Mouse (Mus musculus): ENCODE data around the gene Mctp2. TPM values are rescaled to one million over a fixed set of nuclear protein-coding genes. Genes with fewer than 3 reads are reported as not detected.
"Not testable (repeated sequence)": the region's sequence is repeated elsewhere in the genome, so short reads cannot be mapped to it uniquely, and the experiment has no call there.

Gene Mctp2
- polyA plus RNA-seq, 1 experiment from 2014 or later: 0.76 TPM

DNA sequence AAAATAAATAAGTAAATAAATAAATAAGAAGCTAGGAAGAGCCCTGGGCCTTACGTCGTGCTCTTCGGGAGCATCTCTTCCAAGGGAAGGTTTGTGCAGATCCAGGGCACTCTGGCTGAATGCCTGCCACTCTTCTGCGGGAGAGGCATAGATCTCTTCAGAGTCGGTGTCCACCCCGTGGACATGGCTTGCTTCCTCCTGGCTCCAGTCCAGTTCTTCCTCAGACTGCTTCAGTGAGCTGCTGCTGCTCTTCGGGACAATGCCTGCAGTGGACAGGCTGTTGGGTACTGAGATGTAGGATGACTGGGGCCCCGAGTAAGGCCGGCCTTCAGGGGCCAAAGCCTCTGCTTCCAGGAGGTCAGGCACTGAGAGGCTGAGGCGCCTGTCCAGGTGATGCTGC, 47.4 kb downstream of the Mctp2 start:
- no peak overlapping the region for H3K4me3 ChIP-seq (ENCODE audit: low read depth, low read length)
- H3K27ac ChIP-seq (replicated peaks; ENCODE audit: low read depth, low read length): no peak overlapping the region
- WGBS: 92% methylated on average over 10 of the region's 10 CpGs
- H3K27me3 ChIP-seq (ENCODE audit: control insufficient read depth, insufficient read depth, low read length): no peaks in the 10 kb centered on the region
- ATAC-seq (ENCODE audit: insufficient number of reproducible peaks, low FRiP score, low TSS enrichment, low read depth): no peak
- H3K36me3 ChIP-seq (ENCODE audit: control insufficient read depth, insufficient read depth, low read length): no peaks in the 10 kb centered on the region
- H3K9ac ChIP-seq (ENCODE audit: low read length): no peak overlapping the region
- H3K4me1 ChIP-seq (ENCODE audit: control insufficient read depth, insufficient read depth, low read length): no peaks in the 10 kb centered on the region
- no peaks in the 10 kb centered on the region for H3K9me3 ChIP-seq (ENCODE audit: control insufficient read depth, low read length)
- no peak for DNase-seq (ENCODE audit: low spot score)
- H3K4me2 ChIP-seq (ENCODE audit: low read depth, severe bottlenecking): no peak overlapping the region

- not testable (repeated sequence) for H3K4me3 ChIP-seq (ENCODE audit: low read depth, low read length); ATAC-seq (ENCODE audit: insufficient number of reproducible peaks, low FRiP score, low TSS enrichment, low read depth); H3K36me3 ChIP-seq (ENCODE audit: control insufficient read depth, insufficient read depth, low read length); H3K4me2 ChIP-seq (ENCODE audit: low read depth, severe bottlenecking); H3K27me3 ChIP-seq (ENCODE audit: control insufficient read depth, insufficient read depth, low read length); H3K27ac ChIP-seq (replicated peaks; ENCODE audit: low read depth, low read length); H3K9me3 ChIP-seq (ENCODE audit: control insufficient read depth, low read length); DNase-seq (ENCODE audit: low spot score); H3K4me1 ChIP-seq (ENCODE audit: control insufficient read depth, insufficient read depth, low read length); H3K9ac ChIP-seq (ENCODE audit: low read length)
- WGBS: 97% methylated on average over 8 of the region's 9 CpGs
Measured at GRCm38 (mm10) chr7:72250326-72250725, 56.1 kb downstream of the Mctp2 start.

DNA sequence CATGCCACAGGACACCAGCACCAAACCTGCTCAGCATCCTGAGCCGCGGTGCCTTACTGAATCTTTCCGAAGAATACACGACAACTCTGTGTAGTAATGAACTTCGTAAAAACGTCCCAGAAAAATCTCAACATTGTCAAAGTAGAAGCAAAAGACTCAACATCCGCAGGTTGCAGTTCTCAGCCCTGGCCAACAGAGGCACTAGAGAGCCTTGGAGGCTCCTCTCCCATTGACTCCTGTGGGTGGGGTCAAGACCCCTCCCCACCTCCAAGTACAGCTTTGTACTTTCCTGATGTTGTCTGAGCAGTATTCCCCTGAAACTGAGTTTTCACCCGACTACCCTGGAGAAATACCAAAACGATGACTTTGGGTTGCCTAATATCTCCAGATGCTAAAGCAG, 65.1 kb downstream of the Mctp2 start:
- Histone ChIP-seq H3K27ac (replicated peaks; ENCODE audit: low read depth, low read length) (no peak overlapping the region), H3K4me3 (ENCODE audit: low read depth, low read length) (no peak overlapping the region), H3K36me3 (ENCODE audit: control insufficient read depth, insufficient read depth, low read length) (no peaks in the 10 kb centered on the region), H3K27me3 (ENCODE audit: control insufficient read depth, insufficient read depth, low read length) (no peaks in the 10 kb centered on the region), H3K9me3 (ENCODE audit: control insufficient read depth, low read length) (no peaks in the 10 kb centered on the region), H3K9ac (ENCODE audit: low read length) (no peak overlapping the region), H3K4me2 (ENCODE audit: low read depth, severe bottlenecking) (no peak overlapping the region), H3K4me1 (ENCODE audit: control insufficient read depth, insufficient read depth, low read length) (no peaks in the 10 kb centered on the region)
- DNase-seq (ENCODE audit: low spot score) (no peak), ATAC-seq (ENCODE audit: insufficient number of reproducible peaks, low FRiP score, low TSS enrichment, low read depth) (no peak)
- 93% methylated on average over 9 of the region's 9 CpGs for WGBS

GRCm38 (mm10) chr7:72239782-72240493, 66.5 kb downstream of the Mctp2 start:
- Histone ChIP-seq H3K27ac (replicated peaks; ENCODE audit: low read depth, low read length) (no peak overlapping the region), H3K9me3 (ENCODE audit: control insufficient read depth, low read length) (no peaks in the 10 kb centered on the region), H3K36me3 (ENCODE audit: control insufficient read depth, insufficient read depth, low read length) (no peaks in the 10 kb centered on the region), H3K4me2 (ENCODE audit: low read depth, severe bottlenecking) (no peak overlapping the region), H3K9ac (ENCODE audit: low read length) (no peak overlapping the region), H3K4me1 (ENCODE audit: control insufficient read depth, insufficient read depth, low read length) (no peaks in the 10 kb centered on the region), H3K4me3 (ENCODE audit: low read depth, low read length) (no peak overlapping the region), H3K27me3 (ENCODE audit: control insufficient read depth, insufficient read depth, low read length) (no peaks in the 10 kb centered on the region)
- ATAC-seq (ENCODE audit: insufficient number of reproducible peaks, low FRiP score, low TSS enrichment, low read depth) (no peak), DNase-seq (ENCODE audit: low spot score) (peak; percentile 60)
- 31% methylated on average over 3 of the region's 3 CpGs for WGBS

DNA sequence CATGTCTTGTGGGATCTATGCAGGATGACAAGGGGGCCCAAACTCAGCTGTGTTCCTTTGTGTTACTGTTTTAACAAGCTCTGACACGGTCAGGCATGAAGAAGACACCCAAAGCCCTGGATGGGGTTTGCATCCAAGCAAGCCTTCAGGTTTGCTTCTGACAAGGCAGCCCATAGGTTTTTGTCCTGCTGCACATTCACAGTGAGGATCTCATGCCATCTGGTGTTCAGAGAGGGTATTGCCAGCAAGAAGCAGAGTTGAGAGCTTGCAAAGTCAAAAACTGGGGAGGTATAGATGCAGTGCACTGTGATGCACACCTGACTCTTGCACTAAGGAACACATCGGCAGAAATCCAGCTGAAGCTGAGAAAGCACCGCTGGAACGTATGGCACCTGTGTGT, 67.8 kb downstream of the Mctp2 start:
- 42% methylated on average over 4 of the region's 4 CpGs for WGBS
- Histone ChIP-seq H3K27ac (replicated peaks; ENCODE audit: low read depth, low read length) (no peak overlapping the region), H3K9ac (ENCODE audit: low read length) (no peak overlapping the region), H3K9me3 (ENCODE audit: control insufficient read depth, low read length) (no peaks in the 10 kb centered on the region), H3K4me2 (ENCODE audit: low read depth, severe bottlenecking) (no peak overlapping the region), H3K27me3 (ENCODE audit: control insufficient read depth, insufficient read depth, low read length) (no peaks in the 10 kb centered on the region), H3K36me3 (ENCODE audit: control insufficient read depth, insufficient read depth, low read length) (no peaks in the 10 kb centered on the region), H3K4me3 (ENCODE audit: low read depth, low read length) (no peak overlapping the region), H3K4me1 (ENCODE audit: control insufficient read depth, insufficient read depth, low read length) (peaks cover 7% of the 10 kb centered on the region; the same call in 1 of the 2 replicates)
- ATAC-seq (ENCODE audit: insufficient number of reproducible peaks, low FRiP score, low TSS enrichment, low read depth): no peak
- DNase-seq (ENCODE audit: low spot score): peak; percentile 89

DNA sequence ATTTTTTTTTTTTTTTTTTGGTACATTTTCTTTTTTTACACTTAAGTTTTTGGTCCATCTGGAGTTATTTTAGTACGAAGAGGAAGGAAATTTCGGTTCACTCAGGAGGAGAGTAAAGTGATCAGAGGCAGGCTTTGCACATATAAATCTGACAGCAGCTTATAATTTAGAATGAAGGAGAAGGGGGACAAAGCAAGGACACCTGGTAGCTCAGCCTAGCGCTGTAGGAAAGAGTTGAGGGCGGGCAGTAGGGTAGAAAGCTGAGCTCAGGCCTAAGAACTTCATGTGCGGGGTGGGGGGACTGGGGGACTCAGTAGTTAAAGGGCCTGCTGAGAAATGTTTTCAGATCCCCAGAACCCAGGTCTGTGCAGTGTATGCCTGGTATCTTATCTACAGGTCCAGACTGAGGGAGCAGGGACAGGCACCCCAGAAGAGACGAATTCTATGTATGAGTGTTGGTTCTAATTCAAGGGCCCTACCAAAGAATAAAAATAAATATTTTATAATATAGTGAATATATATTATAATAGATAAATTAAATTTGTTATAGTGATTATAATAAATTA, 71.9 kb downstream of the Mctp2 start:
- Histone ChIP-seq H3K36me3 (ENCODE audit: control insufficient read depth, insufficient read depth, low read length) (no peaks in the 10 kb centered on the region), H3K27ac (replicated peaks; ENCODE audit: low read depth, low read length) (no peak overlapping the region), H3K4me3 (ENCODE audit: low read depth, low read length) (no peak overlapping the region), H3K9ac (ENCODE audit: low read length) (no peak overlapping the region), H3K9me3 (ENCODE audit: control insufficient read depth, low read length) (no peaks in the 10 kb centered on the region), H3K27me3 (ENCODE audit: control insufficient read depth, insufficient read depth, low read length) (no peaks in the 10 kb centered on the region), H3K4me1 (ENCODE audit: control insufficient read depth, insufficient read depth, low read length) (peaks cover 17% of the 10 kb centered on the region; the same call in 1 of the 2 replicates), H3K4me2 (ENCODE audit: low read depth, severe bottlenecking) (no peak overlapping the region)
- no peak for ATAC-seq (ENCODE audit: insufficient number of reproducible peaks, low FRiP score, low TSS enrichment, low read depth)
- DNase-seq (ENCODE audit: low spot score): no peak
- 16% methylated on average over 6 of the region's 6 CpGs for WGBS

DNA sequence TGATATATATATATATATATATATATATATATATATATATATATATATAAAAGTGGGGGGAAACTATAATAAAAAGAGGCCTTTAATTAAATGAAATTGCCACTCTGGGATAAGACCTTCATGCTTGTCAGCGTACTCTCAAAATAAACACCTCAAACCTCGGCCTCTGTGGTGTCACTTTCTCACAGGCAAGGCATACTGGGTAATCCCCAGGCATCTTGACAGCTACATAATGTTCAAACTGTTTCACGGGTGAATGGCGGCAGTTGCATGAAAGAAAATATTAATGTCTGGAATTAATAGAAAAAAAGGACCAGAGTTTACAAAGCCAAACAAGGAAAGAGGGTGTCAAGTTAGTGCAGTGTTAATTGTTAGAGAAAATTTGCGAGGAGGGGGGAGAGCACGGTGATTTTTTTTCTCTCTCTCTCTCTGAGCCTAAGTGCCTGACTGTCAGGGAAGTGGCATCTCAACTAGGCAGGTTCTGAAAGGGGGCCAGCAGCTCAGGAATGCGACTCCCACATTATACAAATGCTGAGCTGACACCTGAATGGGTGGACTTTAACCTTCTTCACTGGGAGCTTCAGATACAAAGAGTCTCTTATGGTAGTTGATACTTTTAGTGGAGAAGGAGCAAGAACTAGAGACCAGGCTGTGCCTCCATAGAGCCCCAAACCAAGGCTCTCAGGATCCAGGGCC, 75.1 kb downstream of the Mctp2 start:
- no peaks in the 10 kb centered on the region; the same call in 1 of the 2 replicates for H3K27me3 ChIP-seq (ENCODE audit: control insufficient read depth, insufficient read depth, low read length)
- no peaks in the 10 kb centered on the region for H3K36me3 ChIP-seq (ENCODE audit: control insufficient read depth, insufficient read depth, low read length)
- H3K4me2 ChIP-seq (ENCODE audit: low read depth, severe bottlenecking): no peak overlapping the region
- no peak overlapping the region for H3K27ac ChIP-seq (replicated peaks; ENCODE audit: low read depth, low read length)
- H3K9ac ChIP-seq (ENCODE audit: low read length): no peak overlapping the region
- DNase-seq (ENCODE audit: low spot score) (no peak), ATAC-seq (ENCODE audit: insufficient number of reproducible peaks, low FRiP score, low TSS enrichment, low read depth) (no peak)
- WGBS: 34% methylated on average over 7 of the region's 7 CpGs
- H3K4me3 ChIP-seq (ENCODE audit: low read depth, low read length): no peak overlapping the region
- peaks cover 20% of the 10 kb centered on the region; the same call in 1 of the 2 replicates for H3K4me1 ChIP-seq (ENCODE audit: control insufficient read depth, insufficient read depth, low read length)
- no peaks in the 10 kb centered on the region for H3K9me3 ChIP-seq (ENCODE audit: control insufficient read depth, low read length)

DNA sequence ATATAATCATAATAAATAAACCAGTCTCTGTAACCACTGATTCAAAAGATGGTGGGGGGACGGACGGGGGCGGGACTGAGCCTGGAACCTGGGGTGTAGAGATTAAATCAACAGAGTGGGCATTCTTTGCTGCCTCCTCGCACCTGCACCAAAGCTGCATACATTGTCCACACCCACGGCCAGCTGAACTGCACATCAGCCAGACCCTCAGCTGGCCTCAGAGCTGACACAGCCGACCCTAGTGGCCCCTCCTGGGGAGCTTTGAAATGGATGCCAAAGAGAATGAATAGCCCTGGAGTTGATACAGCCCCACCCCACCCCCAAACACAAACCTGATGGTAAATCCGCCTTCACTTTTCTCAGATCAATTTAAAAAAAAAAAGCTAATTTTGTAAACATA, 76.5 kb downstream of the Mctp2 start:
- 35% methylated on average over 7 of the region's 7 CpGs for WGBS

More for the DNA sequence above, 76.5 kb downstream of the Mctp2 start:
- H3K4me2 ChIP-seq (ENCODE audit: low read depth, severe bottlenecking): no peak overlapping the region
- no peaks in the 10 kb centered on the region for H3K36me3 ChIP-seq (ENCODE audit: control insufficient read depth, insufficient read depth, low read length)
- H3K9me3 ChIP-seq (ENCODE audit: control insufficient read depth, low read length): no peaks in the 10 kb centered on the region
- H3K9ac ChIP-seq (ENCODE audit: low read length): no peak overlapping the region
- no peak overlapping the region for H3K27ac ChIP-seq (replicated peaks; ENCODE audit: low read depth, low read length)
- DNase-seq (ENCODE audit: low spot score) (no peak), ATAC-seq (ENCODE audit: insufficient number of reproducible peaks, low FRiP score, low TSS enrichment, low read depth) (0 out of 2 replicates have a peak, but pooled peaks have one; percentile 39)
- H3K4me3 ChIP-seq (ENCODE audit: low read depth, low read length): no peak overlapping the region
- H3K4me1 ChIP-seq (ENCODE audit: control insufficient read depth, insufficient read depth, low read length): peaks cover 20% of the 10 kb centered on the region; the same call in 1 of the 2 replicates
- no peaks in the 10 kb centered on the region; the same call in 1 of the 2 replicates for H3K27me3 ChIP-seq (ENCODE audit: control insufficient read depth, insufficient read depth, low read length)
